Mouse (Mus musculus) hindbrain, embryonic 14.5 days (tissue): ENCODE measurements around the gene Epb41l3. TPM values are rescaled to one million over a fixed set of nuclear protein-coding genes. Genes with fewer than 3 reads are reported as not detected.

Source experiments
- ATAC-seq: fragments of 200-750 bp; cut with Nextera tagmentation; 2 replicates; pipeline ENCODE4 v1.8.0; 2017; ENCODE audit warnings: moderate number of reproducible peaks, mild to moderate bottlenecking, moderate TSS enrichment, moderate library complexity; ENCODE audit not compliant: low FRiP score
- DNase-seq: peaks from one replicate; pipeline ENCODE4 v3.0.0-alpha.2; 2015; ENCODE audit warnings: low spot score
- H3K27ac ChIP-seq: fragments of 300-500 bp; sonication (generic); 2 replicates; pipeline ENCODE4 v1.5.1; 2014; ENCODE audit warnings: mild to moderate bottlenecking, moderate library complexity
- H3K27me3 ChIP-seq: fragments of 300-500 bp; sonication (generic); 2 replicates; pipeline ENCODE4 v1.6.1; 2014; ENCODE audit warnings: mild to moderate bottlenecking, low read length, mixed read lengths; ENCODE audit not compliant: control insufficient read depth, insufficient read depth
- H3K36me3 ChIP-seq: fragments of 300-500 bp; sonication (generic); replicated peaks from 2 replicates; pipeline ENCODE4 v1.6.1; 2014; ENCODE audit not compliant: control insufficient read depth, insufficient read depth
- H3K4me1 ChIP-seq: fragments of 300-500 bp; sonication (generic); replicated peaks from 2 replicates; pipeline ENCODE4 v1.6.1; 2014; ENCODE audit warnings: antibody characterized with exemption, low read length, mixed read lengths; ENCODE audit not compliant: control insufficient read depth, insufficient read depth
- H3K4me2 ChIP-seq: fragments of 300-500 bp; sonication (generic); replicated peaks from 2 replicates; pipeline ENCODE4 v1.6.1; 2014; ENCODE audit warnings: mild to moderate bottlenecking, moderate library complexity
- H3K4me3 ChIP-seq: fragments of 300-500 bp; sonication (generic); replicated peaks from 2 replicates; pipeline ENCODE4 v1.5.1; 2014; ENCODE audit warnings: mild to moderate bottlenecking, low read length
- H3K9ac ChIP-seq: fragments of 300-500 bp; sonication (generic); 2 replicates; pipeline ENCODE4 v1.6.1; 2014
- H3K9me3 ChIP-seq: fragments of 300-500 bp; sonication (generic); 2 replicates; pipeline ENCODE4 v1.6.1; 2016; ENCODE audit warnings: low read length; ENCODE audit not compliant: control insufficient read depth
- WGBS: fragments of 180-500 bp; shearing (Covaris S2); extraction: QIAGEN DNeasy Blood & Tissue Kit; methylation state at CpG from one replicate; pipeline ENCODE4 v1.1.7; 2014; 5-methylcytosine and 5-hydroxymethylcytosine counted together
- polyA plus RNA-seq: library from polyadenylated mRNA; unstranded; fragments of >200 nt; fragmentation: Nextera tagmentation; extraction: Ambion mirVana; gene quantifications from 2 replicates; pipeline ENCODE4 v1.2.1, GENCODE M21; 2014

Gene Epb41l3
- 108 and 119 TPM in 2 replicates for polyA plus RNA-seq

GRCm38 (mm10) chr17:69075501-69076237 lies at the start of gene Epb41l3:
Gene Epb41l3, plus strand, starts transcription at chr17:69075683.
- no peaks in the 10 kb centered on the region for H3K36me3 ChIP-seq
- WGBS: 1% methylated on average over 47 of the region's 47 CpGs
- peak within 1 kb of the TSS; percentile 59 for H3K9ac ChIP-seq
- DNase-seq (peak; percentile 77), ATAC-seq (peak; percentile 94)
- 0 out of 2 replicates have a peak, but pooled peaks cover 3% of the 10 kb centered on the region for H3K9me3 ChIP-seq
- H3K4me3 ChIP-seq: peak within 1 kb of the TSS; percentile 56
- peaks cover 27% of the 10 kb centered on the region for H3K27me3 ChIP-seq
- H3K27ac ChIP-seq: no peak within 1 kb of the TSS
- peaks cover 11% of the 10 kb centered on the region for H3K4me1 ChIP-seq
- H3K4me2 ChIP-seq: peak within 1 kb of the TSS; percentile 98

GRCm38 (mm10) chr17:69038760-69039675 lies 36.5 kb upstream of the Epb41l3 start:
- Histone ChIP-seq H3K36me3 (no peaks in the 10 kb centered on the region), H3K9ac (no peak overlapping the region), H3K27ac (no peak overlapping the region), H3K4me1 (no peaks in the 10 kb centered on the region), H3K9me3 (no peaks in the 10 kb centered on the region), H3K27me3 (no peaks in the 10 kb centered on the region), H3K4me2 (no peak overlapping the region), H3K4me3 (no peak overlapping the region)
- DNase-seq: no peak
- WGBS: 77% methylated on average over 12 of the region's 12 CpGs
- no peak for ATAC-seq

- H3K27me3 ChIP-seq: no peaks in the 10 kb centered on the region
- H3K9me3 ChIP-seq: no peaks in the 10 kb centered on the region
- H3K27ac ChIP-seq: no peak overlapping the region
- no peak overlapping the region for H3K4me2 ChIP-seq
- DNase-seq (no peak), ATAC-seq (no peak)
- no peaks in the 10 kb centered on the region for H3K4me1 ChIP-seq
- no peaks in the 10 kb centered on the region for H3K36me3 ChIP-seq
- no peak overlapping the region for H3K4me3 ChIP-seq
- WGBS: 75% methylated on average over 4 of the region's 4 CpGs
- no peak overlapping the region for H3K9ac ChIP-seq
These were observed 34.0 kb upstream of the Epb41l3 start for GRCm38 (mm10) chr17:69041516-69041915.

- 94% methylated on average over 3 of the region's 3 CpGs for WGBS
- Histone ChIP-seq H3K9me3 (no peaks in the 10 kb centered on the region), H3K9ac (no peak overlapping the region)
These were observed 26.7 kb upstream of the Epb41l3 start for GRCm38 (mm10) chr17:69048826-69049225.

GRCm38 (mm10) chr17:69054029-69054428 lies 21.5 kb upstream of the Epb41l3 start:
- Histone ChIP-seq H3K27ac (no peak overlapping the region), H3K4me3 (no peak overlapping the region), H3K4me1 (no peaks in the 10 kb centered on the region), H3K36me3 (no peaks in the 10 kb centered on the region), H3K9me3 (no peaks in the 10 kb centered on the region), H3K27me3 (no peaks in the 10 kb centered on the region), H3K9ac (no peak overlapping the region), H3K4me2 (no peak overlapping the region)
- DNase-seq (no peak), ATAC-seq (no peak)
- WGBS: 79% methylated on average over 4 of the region's 4 CpGs

More at GRCm38 (mm10) chr17:69048826-69049225, 26.7 kb upstream of the Epb41l3 start:
- H3K4me3 ChIP-seq: no peak overlapping the region
- H3K36me3 ChIP-seq: no peaks in the 10 kb centered on the region
- no peak overlapping the region for H3K4me2 ChIP-seq
- ATAC-seq: no peak
- H3K27me3 ChIP-seq: no peaks in the 10 kb centered on the region
- no peaks in the 10 kb centered on the region for H3K4me1 ChIP-seq
- no peak overlapping the region for H3K27ac ChIP-seq
- no peak for DNase-seq

- Histone ChIP-seq H3K27ac (no peak overlapping the region), H3K4me2 (no peak overlapping the region), H3K4me1 (no peaks in the 10 kb centered on the region), H3K27me3 (no peaks in the 10 kb centered on the region), H3K36me3 (no peaks in the 10 kb centered on the region), H3K9me3 (no peaks in the 10 kb centered on the region), H3K9ac (no peak overlapping the region), H3K4me3 (no peak overlapping the region)
- WGBS: 92% methylated on average over 7 of the region's 7 CpGs
- DNase-seq: no peak
- ATAC-seq: no peak
These were observed 15.7 kb upstream of the Epb41l3 start for GRCm38 (mm10) chr17:69059760-69060159.

GRCm38 (mm10) chr17:69060388-69060787 lies 15.1 kb upstream of the Epb41l3 start:
- Histone ChIP-seq H3K4me3 (no peak overlapping the region), H3K27me3 (no peaks in the 10 kb centered on the region), H3K36me3 (no peaks in the 10 kb centered on the region), H3K4me2 (no peak overlapping the region), H3K27ac (no peak overlapping the region), H3K9ac (no peak overlapping the region), H3K9me3 (no peaks in the 10 kb centered on the region), H3K4me1 (no peaks in the 10 kb centered on the region)
- no peak for ATAC-seq
- WGBS: 91% methylated on average over 7 of the region's 7 CpGs
- no peak for DNase-seq

GRCm38 (mm10) chr17:69061883-69062745 lies 13.4 kb upstream of the Epb41l3 start:
- Histone ChIP-seq H3K9ac (no peak overlapping the region), H3K36me3 (no peaks in the 10 kb centered on the region), H3K9me3 (no peaks in the 10 kb centered on the region), H3K27me3 (no peaks in the 10 kb centered on the region), H3K4me3 (no peak overlapping the region), H3K27ac (no peak overlapping the region), H3K4me2 (no peak overlapping the region), H3K4me1 (no peaks in the 10 kb centered on the region)
- WGBS: 68% methylated on average over 9 of the region's 9 CpGs
- DNase-seq (no peak), ATAC-seq (no peak)
